Mouse (Mus musculus) heart, postnatal 0 days (tissue): ENCODE results near the gene Mpl.

ENCODE experiments used
- CTCF ChIP-seq: IDR thresholded peaks from 2 replicates; pipeline ENCODE4 v1.5.1; 2016; ENCODE audit warnings: antibody characterized with exemption, control low read depth, low read depth
- EP300 ChIP-seq: IDR thresholded peaks from 2 replicates; pipeline ENCODE4 v1.6.1; 2016; ENCODE audit warnings: antibody characterized with exemption, low read depth

GRCm38 (mm10) chr4:118427768-118428451 is 29.4 kb downstream of the Mpl start, which contains the start of gene Elovl1:
- TF ChIP-seq EP300 (no peak), CTCF (peak; percentile 37)
